Mouse (Mus musculus) bone marrow, adult 2 months (tissue): ENCODE measurements at regions not wholly inside any gene's neighbourhood (a gene's known extent, or its start where the extent isn't known, plus 50 kb on each side); places are given as distances from the start of the nearest gene placed in this dataset.

Experiments
- H3K27ac ChIP-seq: fragments of 200-500 bp; 2 replicates; pipeline ENCODE4 v1.5.1; 2012; ENCODE audit warnings: low read depth, mild to moderate bottlenecking, control low read depth, inconsistent platforms, low read length; ENCODE audit not compliant: control insufficient read depth, poor library complexity, insufficient read depth
- H3K4me1 ChIP-seq: fragments of 200-500 bp; 2 replicates; pipeline ENCODE4 v1.6.1; 2011; ENCODE audit warnings: low read length; ENCODE audit not compliant: control insufficient read depth, insufficient read depth
- H3K4me3 ChIP-seq: fragments of 200-500 bp; replicated peaks from 2 replicates; pipeline ENCODE3; 2011; ENCODE audit warnings: mild to moderate bottlenecking, low read depth, low read length, control low read depth; ENCODE audit not compliant: control insufficient read depth
- CTCF ChIP-seq: fragments of 200-500 bp; IDR thresholded peaks from 2 replicates; pipeline ENCODE4 v1.5.1; 2011; ENCODE audit warnings: low read length, control low read depth; ENCODE audit not compliant: control insufficient read depth, insufficient read depth
- POLR2A ChIP-seq: fragments of 200-500 bp; IDR thresholded peaks from 2 replicates; pipeline ENCODE4 v1.6.1; 2011; ENCODE audit warnings: low read depth, mild to moderate bottlenecking, control low read depth, low read length, borderline replicate concordance; ENCODE audit not compliant: control insufficient read depth
- WGBS: fragments of 180-500 bp; shearing (Covaris S2); methylation state at CpG from one replicate; pipeline ENCODE4 v1.1.7; 2018; 5-methylcytosine and 5-hydroxymethylcytosine counted together

- WGBS = 10% methylated on average over 9 of the region's 9 CpGs
- Histone ChIP-seq H3K4me3 (no peak overlapping the region), H3K4me1 (peaks cover 2% of the 10 kb centered on the region), H3K27ac (no peak overlapping the region)
- no peak for TF ChIP-seq CTCF
- no peak for TF ChIP-seq POLR2A
Measured at GRCm38 (mm10) chr14:61688666-61689065, 81.4 kb downstream of the Kcnrg start.

GRCm38 (mm10) chr14:61689281-61689680 is 82.0 kb downstream of the Kcnrg start:
- WGBS = 4% methylated on average over 21 of the region's 21 CpGs
- Histone ChIP-seq H3K4me3 (no peak overlapping the region), H3K4me1 (peaks cover 2% of the 10 kb centered on the region)

GRCm38 (mm10) chr14:61689776-61690175 is 82.5 kb downstream of the Kcnrg start:
- H3K4me1 ChIP-seq = peaks cover 2% of the 10 kb centered on the region
- no peak overlapping the region for H3K4me3 ChIP-seq

More at GRCm38 (mm10) chr14:61689281-61689680, 82.0 kb downstream of the Kcnrg start:
- no peak for TF ChIP-seq POLR2A
- no peak overlapping the region for H3K27ac ChIP-seq

GRCm38 (mm10) chr14:61691785-61692372 is 84.6 kb downstream of the Kcnrg start:
- Histone ChIP-seq H3K27ac (no peak overlapping the region), H3K4me1 (peaks cover 2% of the 10 kb centered on the region), H3K4me3 (no peak overlapping the region)
- TF ChIP-seq POLR2A = no peak
- no peak for TF ChIP-seq CTCF
- WGBS = 48% methylated on average over 6 of the region's 6 CpGs

More at GRCm38 (mm10) chr14:61689776-61690175, 82.5 kb downstream of the Kcnrg start:
- WGBS = 56% methylated on average over 24 of the region's 24 CpGs
- TF ChIP-seq POLR2A = no peak
- TF ChIP-seq CTCF = no peak
- no peak overlapping the region for H3K27ac ChIP-seq

- H3K27ac ChIP-seq = no peak overlapping the region
- no peak overlapping the region for H3K4me3 ChIP-seq
- peaks cover 2% of the 10 kb centered on the region for H3K4me1 ChIP-seq
- no peak for TF ChIP-seq POLR2A
- no peak for TF ChIP-seq CTCF
- 91% methylated on average over 3 of the region's 3 CpGs for WGBS
Measured at GRCm38 (mm10) chr14:61694796-61695195, 87.5 kb downstream of the Kcnrg start.

- H3K4me3 ChIP-seq = no peak overlapping the region
- 57% methylated on average over 7 of the region's 7 CpGs for WGBS
- no peak for TF ChIP-seq POLR2A
- no peak for TF ChIP-seq CTCF
- H3K4me1 ChIP-seq = peaks cover under 1% of the 10 kb centered on the region
- H3K27ac ChIP-seq = no peak overlapping the region
Measured at GRCm38 (mm10) chr14:61696290-61696842, 89.1 kb downstream of the Kcnrg start.

GRCm38 (mm10) chr14:61696886-61697554 is 89.8 kb downstream of the Kcnrg start:
- no peak overlapping the region for H3K4me3 ChIP-seq
- no peaks in the 10 kb centered on the region; the same call in 1 of the 2 replicates for H3K4me1 ChIP-seq
- peak overlapping the region; percentile 62 for H3K27ac ChIP-seq
- 65% methylated on average over 13 of the region's 13 CpGs for WGBS
- TF ChIP-seq POLR2A (no peak), CTCF (no peak)

GRCm38 (mm10) chr14:61697704-61698103 is 90.4 kb downstream of the Kcnrg start:
- no peak overlapping the region for H3K27ac ChIP-seq
- 78% methylated on average over 10 of the region's 10 CpGs for WGBS
- no peaks in the 10 kb centered on the region; the same call in 1 of the 2 replicates for H3K4me1 ChIP-seq
- no peak for TF ChIP-seq POLR2A
- no peak for TF ChIP-seq CTCF
- no peak overlapping the region for H3K4me3 ChIP-seq
